Mouse (Mus musculus): Measurements from ENCODE around the gene Cdkal1. TPM values are rescaled to one million over a fixed set of nuclear protein-coding genes. Genes with fewer than 3 reads are reported as not detected.
A peak's percentile ranks its signal among the peaks of the same experiment; 100 is the strongest.

Gene Cdkal1
- total RNA-seq (2015), result 20.5 and 27.0 TPM in 2 replicates
- 48.2 and 52.0 TPM in 2 replicates for total RNA-seq (2017)

GRCm38 (mm10) chr13:29855281-29856031 lies at the start of gene Cdkal1:
Gene Cdkal1, minus strand, starts transcription at chr13:29855674.
- ATAC-seq (replicated peaks; ENCODE audit: poor library complexity), result peak; percentile 87

- ATAC-seq (replicated peaks; ENCODE audit: poor library complexity), result 0 out of 2 replicates have a peak, but pooled peaks have one; percentile 23
These were observed 47.9 kb upstream of the Cdkal1 start for GRCm38 (mm10) chr13:29903341-29903740.

- ATAC-seq (replicated peaks; ENCODE audit: poor library complexity), result no peak
These were observed 47.2 kb upstream of the Cdkal1 start for GRCm38 (mm10) chr13:29902676-29903075.

GRCm38 (mm10) chr13:29901641-29902040 lies 46.2 kb upstream of the Cdkal1 start:
- no peak for ATAC-seq (replicated peaks; ENCODE audit: poor library complexity)

GRCm38 (mm10) chr13:29866780-29867179 lies 11.3 kb upstream of the Cdkal1 start:
- ATAC-seq (replicated peaks; ENCODE audit: poor library complexity), result no peak

GRCm38 (mm10) chr13:29864331-29864730 lies 8.9 kb upstream of the Cdkal1 start:
- no peak for ATAC-seq (replicated peaks; ENCODE audit: poor library complexity)

GRCm38 (mm10) chr13:29860087-29860486 lies 4.6 kb upstream of the Cdkal1 start:
- ATAC-seq (replicated peaks; ENCODE audit: poor library complexity), result no peak

- peak; percentile 85 for ATAC-seq (replicated peaks; ENCODE audit: poor library complexity)
These were observed 2.0 kb upstream of the Cdkal1 start for GRCm38 (mm10) chr13:29857436-29857835.

GRCm38 (mm10) chr13:29854876-29855275 lies 598 bp downstream of the Cdkal1 start:
- peak; percentile 8; the same call in 1 of the 2 replicates for ATAC-seq (replicated peaks; ENCODE audit: poor library complexity)

GRCm38 (mm10) chr13:29838409-29839047 lies 16.9 kb downstream of the Cdkal1 start:
- peak; percentile 87 for ATAC-seq (replicated peaks; ENCODE audit: poor library complexity)

- ATAC-seq (replicated peaks; ENCODE audit: poor library complexity), result peak; percentile 86
These were observed 20.3 kb downstream of the Cdkal1 start for GRCm38 (mm10) chr13:29835170-29835569.

- no peak for ATAC-seq (replicated peaks; ENCODE audit: poor library complexity)
These were observed 21.7 kb downstream of the Cdkal1 start for GRCm38 (mm10) chr13:29833751-29834150.

GRCm38 (mm10) chr13:29831126-29831525 lies 24.3 kb downstream of the Cdkal1 start:
- ATAC-seq (replicated peaks; ENCODE audit: poor library complexity), result no peak

GRCm38 (mm10) chr13:29828032-29828431 lies 27.4 kb downstream of the Cdkal1 start:
- no peak for ATAC-seq (replicated peaks; ENCODE audit: poor library complexity)

GRCm38 (mm10) chr13:29826469-29826868 lies 29.0 kb downstream of the Cdkal1 start:
- ATAC-seq (replicated peaks; ENCODE audit: poor library complexity), result peak; percentile 70

GRCm38 (mm10) chr13:29826041-29826440 lies 29.4 kb downstream of the Cdkal1 start:
- ATAC-seq (replicated peaks; ENCODE audit: poor library complexity), result no peak

- ATAC-seq (replicated peaks; ENCODE audit: poor library complexity), result no peak
These were observed 30.7 kb downstream of the Cdkal1 start for GRCm38 (mm10) chr13:29824797-29825196.

GRCm38 (mm10) chr13:29824326-29824725 lies 31.1 kb downstream of the Cdkal1 start:
- no peak for ATAC-seq (replicated peaks; ENCODE audit: poor library complexity)

GRCm38 (mm10) chr13:29823906-29824305 lies 31.6 kb downstream of the Cdkal1 start:
- ATAC-seq (replicated peaks; ENCODE audit: poor library complexity), result no peak

- ATAC-seq (replicated peaks; ENCODE audit: poor library complexity), result no peak
These were observed 32.0 kb downstream of the Cdkal1 start for GRCm38 (mm10) chr13:29823487-29823886.

- peak; percentile 34 for ATAC-seq (replicated peaks; ENCODE audit: poor library complexity)
These were observed 35.4 kb downstream of the Cdkal1 start for GRCm38 (mm10) chr13:29819910-29820583.

- no peak for ATAC-seq (replicated peaks; ENCODE audit: poor library complexity)
These were observed 36.3 kb downstream of the Cdkal1 start for GRCm38 (mm10) chr13:29819147-29819546.

Measured in megakaryocyte progenitor cell, adult 5-6 weeks (primary cell).